Mouse (Mus musculus) E14TG2a.4 (cell line): ENCODE measurements at regions not wholly inside any gene's neighbourhood (a gene's known extent, or its start where the extent isn't known, plus 50 kb on each side); places are given as distances from the start of the nearest gene placed in this dataset.

Experiments used
- CTCF ChIP-seq: conservative IDR thresholded peaks from 2 replicates; pipeline ENCODE4 v1.5.1; 2014; ENCODE audit warnings: low read length
- NANOG ChIP-seq: IDR thresholded peaks from 2 replicates; pipeline ENCODE4 v1.6.1; 2014; ENCODE audit warnings: borderline replicate concordance, low read length, mixed read lengths
- POU5F1 ChIP-seq: IDR thresholded peaks from 2 replicates; pipeline ENCODE4 v1.6.1; 2014; ENCODE audit warnings: low read length, borderline replicate concordance

- TF ChIP-seq CTCF (no peak), POU5F1 (no peak), NANOG (no peak)
These were observed 58.4 kb upstream of the Dcbld2 start for GRCm38 (mm10) chr16:58349802-58350201.
